Mouse (Mus musculus) kidney, postnatal 0 days (tissue): ENCODE data around the gene Zfp385b. TPM values are rescaled to one million over a fixed set of nuclear protein-coding genes. Genes with fewer than 3 reads are reported as not detected.

Experiments
- ATAC-seq: fragments of 200-750 bp; cut with Nextera tagmentation; replicated peaks from 2 replicates; pipeline ENCODE4 v1.8.0; 2017; ENCODE audit warnings: low read depth, moderate number of reproducible peaks, moderate TSS enrichment, moderate library complexity; ENCODE audit not compliant: low FRiP score
- DNase-seq: peaks from one replicate; pipeline ENCODE4 v3.0.0-alpha.2; 2016; ENCODE audit warnings: low spot score
- H3K27ac ChIP-seq: fragments of 300-500 bp; sonication (generic); 2 replicates; pipeline ENCODE4 v1.5.1; 2014; ENCODE audit warnings: mild to moderate bottlenecking
- H3K27me3 ChIP-seq: fragments of 300-500 bp; sonication (generic); 2 replicates; pipeline ENCODE4 v1.6.1; 2014; ENCODE audit warnings: low read length, mixed read lengths; ENCODE audit not compliant: insufficient read depth
- H3K36me3 ChIP-seq: fragments of 300-500 bp; sonication (generic); 2 replicates; pipeline ENCODE4 v1.6.1; 2014; ENCODE audit warnings: low read length, mixed read lengths; ENCODE audit not compliant: insufficient read depth
- H3K4me1 ChIP-seq: fragments of 300-500 bp; sonication (generic); replicated peaks from 2 replicates; pipeline ENCODE4 v1.6.1; 2014; ENCODE audit warnings: antibody characterized with exemption, low read length, mixed read lengths; ENCODE audit not compliant: insufficient read depth
- H3K4me2 ChIP-seq: fragments of 300-500 bp; sonication (generic); 2 replicates; pipeline ENCODE4 v1.6.1; 2014; ENCODE audit warnings: mild to moderate bottlenecking, low read length, moderate library complexity, mixed read lengths
- H3K4me3 ChIP-seq: fragments of 300-500 bp; sonication (generic); replicated peaks from 2 replicates; pipeline ENCODE4 v1.5.1; 2014; ENCODE audit warnings: low read depth, low read length
- H3K9ac ChIP-seq: fragments of 300-500 bp; sonication (generic); 2 replicates; pipeline ENCODE4 v1.6.1; 2014; ENCODE audit warnings: low read depth, low read length
- H3K9me3 ChIP-seq: fragments of 300-500 bp; sonication (generic); replicated peaks from 2 replicates; pipeline ENCODE4 v1.6.1; 2016; ENCODE audit warnings: low read length, inconsistent platforms, mixed read lengths
- CTCF ChIP-seq: IDR thresholded peaks from 2 replicates; pipeline ENCODE4 v1.5.1; 2016; ENCODE audit warnings: antibody characterized with exemption, low read depth, mild to moderate bottlenecking, moderate library complexity
- WGBS: fragments of 180-500 bp; shearing (Covaris S2); extraction: QIAGEN DNeasy Blood & Tissue Kit; methylation state at CpG from one replicate; pipeline ENCODE4 v1.1.7; 2014; 5-methylcytosine and 5-hydroxymethylcytosine counted together
- polyA plus RNA-seq: library from polyadenylated mRNA; unstranded; fragments of >200 nt; fragmentation: Nextera tagmentation; extraction: Ambion mirVana; gene quantifications from 2 replicates; pipeline ENCODE4 v1.2.1, GENCODE M21; 2015

The Zfp385b gene
- polyA plus RNA-seq, 1 experiment from 2014 or later: 9.9 TPM

GRCm38 (mm10) chr2:77518693-77519092 is 300.7 kb downstream of the Zfp385b start:
- H3K27ac ChIP-seq: no peak overlapping the region
- H3K4me1 ChIP-seq: no peaks in the 10 kb centered on the region
- peak overlapping the region; percentile 54 for H3K4me2 ChIP-seq
- no peaks in the 10 kb centered on the region for H3K36me3 ChIP-seq
- H3K9ac ChIP-seq: peak overlapping the region; percentile 29; the same call in 1 of the 2 replicates
- WGBS: 7% methylated on average over 8 of the region's 8 CpGs
- peak; percentile 50 for TF ChIP-seq CTCF
- peak; percentile 39 for DNase-seq
- H3K27me3 ChIP-seq: no peaks in the 10 kb centered on the region
- ATAC-seq: peak; percentile 33
- H3K4me3 ChIP-seq: peak overlapping the region; percentile 30
- H3K9me3 ChIP-seq: no peaks in the 10 kb centered on the region

GRCm38 (mm10) chr2:77516606-77517005 is 302.8 kb downstream of the Zfp385b start:
- no peaks in the 10 kb centered on the region for H3K27me3 ChIP-seq
- no peak overlapping the region for H3K27ac ChIP-seq
- H3K4me3 ChIP-seq: no peak overlapping the region
- WGBS: 72% methylated on average over 5 of the region's 5 CpGs
- no peak for ATAC-seq
- no peak overlapping the region for H3K9ac ChIP-seq
- no peaks in the 10 kb centered on the region for H3K36me3 ChIP-seq
- DNase-seq: no peak
- no peak overlapping the region for H3K4me2 ChIP-seq
- no peaks in the 10 kb centered on the region for H3K9me3 ChIP-seq
- no peaks in the 10 kb centered on the region for H3K4me1 ChIP-seq
- TF ChIP-seq CTCF: no peak

GRCm38 (mm10) chr2:77515654-77516053 is 303.8 kb downstream of the Zfp385b start:
- H3K27me3 ChIP-seq: no peaks in the 10 kb centered on the region
- ATAC-seq (no peak), DNase-seq (no peak)
- H3K9me3 ChIP-seq: no peaks in the 10 kb centered on the region
- TF ChIP-seq CTCF: no peak
- no peak overlapping the region for H3K9ac ChIP-seq
- H3K4me1 ChIP-seq: no peaks in the 10 kb centered on the region
- no peak overlapping the region for H3K27ac ChIP-seq
- WGBS: 58% methylated on average over 6 of the region's 6 CpGs
- no peak overlapping the region for H3K4me3 ChIP-seq
- no peak overlapping the region for H3K4me2 ChIP-seq
- H3K36me3 ChIP-seq: no peaks in the 10 kb centered on the region

- 54% methylated on average over 7 of the region's 7 CpGs for WGBS
- Histone ChIP-seq H3K9ac (no peak overlapping the region), H3K4me2 (no peak overlapping the region), H3K4me3 (no peak overlapping the region), H3K4me1 (no peaks in the 10 kb centered on the region), H3K9me3 (no peaks in the 10 kb centered on the region), H3K27me3 (no peaks in the 10 kb centered on the region), H3K27ac (no peak overlapping the region), H3K36me3 (no peaks in the 10 kb centered on the region)
- no peak for DNase-seq
- no peak for TF ChIP-seq CTCF
- ATAC-seq: no peak
These were observed 304.4 kb downstream of the Zfp385b start for GRCm38 (mm10) chr2:77515011-77515410.

- H3K4me1 ChIP-seq: no peaks in the 10 kb centered on the region
- H3K9me3 ChIP-seq: no peaks in the 10 kb centered on the region
- H3K27me3 ChIP-seq: no peaks in the 10 kb centered on the region
- DNase-seq: no peak
- WGBS: 56% methylated on average over 4 of the region's 4 CpGs
- no peak overlapping the region for H3K4me3 ChIP-seq
- H3K4me2 ChIP-seq: no peak overlapping the region
- H3K27ac ChIP-seq: peak overlapping the region; percentile 62; the same call in 1 of the 2 replicates
- TF ChIP-seq CTCF: no peak
- no peak for ATAC-seq
- H3K9ac ChIP-seq: no peak overlapping the region
- H3K36me3 ChIP-seq: no peaks in the 10 kb centered on the region
These were observed 305.0 kb downstream of the Zfp385b start for GRCm38 (mm10) chr2:77514476-77514875.

- DNase-seq: no peak
- Histone ChIP-seq H3K4me2 (no peak overlapping the region), H3K27me3 (no peaks in the 10 kb centered on the region), H3K36me3 (no peaks in the 10 kb centered on the region), H3K9ac (no peak overlapping the region), H3K9me3 (no peaks in the 10 kb centered on the region), H3K27ac (no peak overlapping the region), H3K4me1 (no peaks in the 10 kb centered on the region), H3K4me3 (no peak overlapping the region)
- no peak for TF ChIP-seq CTCF
- no peak for ATAC-seq
- 64% methylated on average over 6 of the region's 6 CpGs for WGBS
These were observed 310.7 kb downstream of the Zfp385b start for GRCm38 (mm10) chr2:77508731-77509130.

GRCm38 (mm10) chr2:77506308-77506707 is 313.1 kb downstream of the Zfp385b start:
- 0 out of 2 replicates have a peak overlapping the region, but pooled peaks have one; percentile 17 for H3K4me3 ChIP-seq
- TF ChIP-seq CTCF: no peak
- no peaks in the 10 kb centered on the region for H3K27me3 ChIP-seq
- H3K9ac ChIP-seq: 0 out of 2 replicates have a peak overlapping the region, but pooled peaks have one; percentile 4
- DNase-seq (peak; percentile 72), ATAC-seq (0 out of 2 replicates have a peak, but pooled peaks have one; percentile 66)
- H3K4me1 ChIP-seq: no peaks in the 10 kb centered on the region
- WGBS: 6% methylated on average over 7 of the region's 7 CpGs
- H3K9me3 ChIP-seq: no peaks in the 10 kb centered on the region
- H3K36me3 ChIP-seq: no peaks in the 10 kb centered on the region
- no peak overlapping the region for H3K27ac ChIP-seq
- peak overlapping the region; percentile 47 for H3K4me2 ChIP-seq
